Mouse (Mus musculus) ovary, postnatal 10 days (tissue): ENCODE results near the gene Luzp4.
"Not testable (repeated sequence)": the region's sequence is repeated elsewhere in the genome, so short reads cannot be mapped to it uniquely, and the experiment has no call there.

ENCODE experiments used
- DNase-seq: peaks from one replicate; pipeline ENCODE4 v3.0.0; 2022; ENCODE audit warnings: low spot score

Gene Luzp4

DNA sequence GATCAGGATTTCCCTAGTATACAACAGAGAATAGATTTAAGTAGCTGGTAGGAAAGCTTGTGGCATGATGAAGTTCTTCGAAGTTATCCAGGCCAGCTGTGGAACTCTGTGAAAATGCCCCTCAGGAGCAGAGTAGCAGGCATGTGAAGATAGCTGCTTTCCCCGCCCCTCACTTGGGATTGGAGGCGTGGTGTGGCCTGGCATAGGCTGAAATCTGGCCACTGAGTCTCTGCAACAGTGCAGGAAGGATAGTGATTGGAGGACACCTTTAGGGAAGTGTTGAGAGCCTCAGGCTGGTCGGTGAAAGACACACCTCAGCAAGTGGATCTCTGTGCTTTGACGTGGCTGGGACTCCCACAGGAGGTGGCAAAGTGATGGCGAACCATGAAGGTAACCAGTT lies at the start of gene Luzp4:
Luzp4 (plus strand) TSS at position 301 of the 400 bp plus-strand sequence.
- DNase-seq, result not testable (repeated sequence)

DNA sequence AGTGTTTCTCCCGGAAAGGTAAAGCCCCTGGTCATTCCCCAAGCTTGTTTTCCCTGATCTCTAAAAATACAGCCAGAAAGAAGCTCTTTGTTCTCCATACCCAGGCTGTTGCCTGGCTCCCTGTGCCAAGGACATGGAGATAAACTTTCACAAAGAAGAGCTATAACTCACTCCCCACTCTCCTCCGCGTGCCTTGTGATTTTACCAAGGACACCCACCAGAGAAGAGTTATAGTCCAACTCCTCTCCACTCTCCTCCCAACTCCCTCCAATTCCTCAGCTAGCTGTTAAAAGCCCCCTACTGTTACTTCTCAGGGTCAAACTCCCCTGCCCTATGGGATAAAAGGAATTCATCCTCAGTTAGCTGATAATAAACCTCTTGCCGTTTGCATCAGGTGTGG lies 15.6 kb upstream of the Luzp4 start:
- not testable (repeated sequence) for DNase-seq
